Mouse (Mus musculus) heart, embryonic 10.5 days (tissue): ENCODE data around the gene Magi1. TPM values are rescaled to one million over a fixed set of nuclear protein-coding genes. Genes with fewer than 3 reads are reported as not detected.

Experiments
- DNase-seq: peaks from one replicate; pipeline ENCODE4 v3.0.0-alpha.2; 2017; ENCODE audit warnings: low spot score
- H3K27ac ChIP-seq: fragments of 300-500 bp; sonication (generic); 2 replicates; pipeline ENCODE4 v1.5.1; 2016; ENCODE audit warnings: mild to moderate bottlenecking
- H3K27me3 ChIP-seq: fragments of 300-500 bp; sonication (generic); 2 replicates; pipeline ENCODE4 v1.6.1; 2016; ENCODE audit warnings: mild to moderate bottlenecking; ENCODE audit not compliant: poor library complexity, insufficient read depth, severe bottlenecking
- H3K36me3 ChIP-seq: fragments of 300-500 bp; sonication (generic); 2 replicates; pipeline ENCODE4 v1.6.1; 2016; ENCODE audit warnings: mild to moderate bottlenecking, moderate library complexity
- H3K4me1 ChIP-seq: fragments of 300-500 bp; sonication (generic); 2 replicates; pipeline ENCODE4 v1.6.1; 2016; ENCODE audit warnings: mild to moderate bottlenecking
- H3K4me3 ChIP-seq: fragments of 300-500 bp; sonication (generic); 2 replicates; pipeline ENCODE4 v1.5.1; 2016; ENCODE audit warnings: mild to moderate bottlenecking, moderate library complexity
- H3K9me3 ChIP-seq: fragments of 300-500 bp; sonication (generic); 2 replicates; pipeline ENCODE4 v1.6.1; 2016; ENCODE audit warnings: mild to moderate bottlenecking, moderate library complexity
- WGBS: fragments of 180-500 bp; shearing (Covaris S2); methylation state at CpG from one replicate; pipeline ENCODE4 v1.1.7; 2016; 5-methylcytosine and 5-hydroxymethylcytosine counted together
- polyA plus RNA-seq: library from polyadenylated mRNA; unstranded; fragments of >200 nt; fragmentation: Nextera tagmentation; extraction: Ambion mirVana; gene quantifications from 2 replicates; pipeline ENCODE4 v1.2.1, GENCODE M21; 2016

Magi1 gene
- polyA plus RNA-seq, 1 experiment from 2014 or later: 10.5 TPM

GRCm38 (mm10) chr6:94218076-94218475, 65.6 kb downstream of the Magi1 start:
- Histone ChIP-seq H3K4me3 (no peak overlapping the region), H3K27me3 (no peaks in the 10 kb centered on the region), H3K9me3 (no peaks in the 10 kb centered on the region), H3K27ac (no peak overlapping the region), H3K36me3 (no peaks in the 10 kb centered on the region), H3K4me1 (peaks cover 80% of the 10 kb centered on the region)
- 78% methylated on average over 4 of the region's 4 CpGs for WGBS
- no peak for DNase-seq

GRCm38 (mm10) chr6:94215834-94216233, 67.9 kb downstream of the Magi1 start:
- H3K4me1 ChIP-seq: peaks cover 78% of the 10 kb centered on the region

GRCm38 (mm10) chr6:94214895-94215538, 68.7 kb downstream of the Magi1 start:
- Histone ChIP-seq H3K36me3 (no peaks in the 10 kb centered on the region), H3K9me3 (no peaks in the 10 kb centered on the region), H3K4me1 (peaks cover 77% of the 10 kb centered on the region), H3K27me3 (no peaks in the 10 kb centered on the region), H3K27ac (peak overlapping the region; percentile 87), H3K4me3 (0 out of 2 replicates have a peak overlapping the region, but pooled peaks have one; percentile 18)
- DNase-seq: no peak
- WGBS: 46% methylated on average over 7 of the region's 7 CpGs

More at GRCm38 (mm10) chr6:94215834-94216233, 67.9 kb downstream of the Magi1 start:
- Histone ChIP-seq H3K9me3 (no peaks in the 10 kb centered on the region), H3K27me3 (no peaks in the 10 kb centered on the region), H3K27ac (peak overlapping the region; percentile 87), H3K36me3 (no peaks in the 10 kb centered on the region), H3K4me3 (no peak overlapping the region)
- WGBS: 94% methylated on average over 3 of the region's 4 CpGs
- DNase-seq: no peak

- Histone ChIP-seq H3K4me1 (peaks cover 87% of the 10 kb centered on the region), H3K36me3 (no peaks in the 10 kb centered on the region), H3K9me3 (no peaks in the 10 kb centered on the region), H3K4me3 (no peak overlapping the region), H3K27me3 (no peaks in the 10 kb centered on the region), H3K27ac (peak overlapping the region; percentile 75)
- WGBS: 32% methylated on average over 5 of the region's 5 CpGs
- no peak for DNase-seq
Observed at GRCm38 (mm10) chr6:94205926-94206325, 77.8 kb downstream of the Magi1 start.

GRCm38 (mm10) chr6:94203642-94204145, 80.0 kb downstream of the Magi1 start:
- H3K36me3 ChIP-seq: no peaks in the 10 kb centered on the region
- no peaks in the 10 kb centered on the region for H3K27me3 ChIP-seq
- H3K4me3 ChIP-seq: peak overlapping the region; percentile 29; the same call in 1 of the 2 replicates
- peak overlapping the region; percentile 78 for H3K27ac ChIP-seq
- peaks cover 86% of the 10 kb centered on the region for H3K4me1 ChIP-seq
- DNase-seq: no peak
- 4% methylated on average over 5 of the region's 5 CpGs for WGBS
- no peaks in the 10 kb centered on the region for H3K9me3 ChIP-seq

GRCm38 (mm10) chr6:94201940-94202339, 81.8 kb downstream of the Magi1 start:
- no peak overlapping the region for H3K4me3 ChIP-seq
- peaks cover 69% of the 10 kb centered on the region for H3K4me1 ChIP-seq
- no peak for DNase-seq
- WGBS: 93% methylated on average over 2 of the region's 2 CpGs
- no peaks in the 10 kb centered on the region for H3K9me3 ChIP-seq
- no peak overlapping the region for H3K27ac ChIP-seq
- no peaks in the 10 kb centered on the region for H3K36me3 ChIP-seq
- H3K27me3 ChIP-seq: no peaks in the 10 kb centered on the region

GRCm38 (mm10) chr6:94200910-94201309, 82.8 kb downstream of the Magi1 start:
- H3K4me1 ChIP-seq: peaks cover 64% of the 10 kb centered on the region
- peak overlapping the region; percentile 69; the same call in 1 of the 2 replicates for H3K27ac ChIP-seq
- no peaks in the 10 kb centered on the region for H3K27me3 ChIP-seq
- no peak overlapping the region for H3K4me3 ChIP-seq
- no peaks in the 10 kb centered on the region for H3K36me3 ChIP-seq
- WGBS: 26% methylated on average over 3 of the region's 3 CpGs
- no peak for DNase-seq
- H3K9me3 ChIP-seq: no peaks in the 10 kb centered on the region

GRCm38 (mm10) chr6:94199696-94200095, 84.0 kb downstream of the Magi1 start:
- Histone ChIP-seq H3K27me3 (no peaks in the 10 kb centered on the region), H3K4me3 (no peak overlapping the region), H3K36me3 (no peaks in the 10 kb centered on the region), H3K27ac (peak overlapping the region; percentile 69), H3K4me1 (peaks cover 65% of the 10 kb centered on the region), H3K9me3 (no peaks in the 10 kb centered on the region)
- WGBS: 68% methylated on average over 2 of the region's 2 CpGs
- no peak for DNase-seq

GRCm38 (mm10) chr6:94197831-94198230, 85.9 kb downstream of the Magi1 start:
- no peaks in the 10 kb centered on the region for H3K9me3 ChIP-seq
- no peak overlapping the region for H3K4me3 ChIP-seq
- no peaks in the 10 kb centered on the region for H3K27me3 ChIP-seq
- H3K4me1 ChIP-seq: peaks cover 57% of the 10 kb centered on the region
- no peak for DNase-seq
- 84% methylated on average over 1 of the region's 1 CpGs for WGBS
- no peaks in the 10 kb centered on the region for H3K36me3 ChIP-seq
- H3K27ac ChIP-seq: no peak overlapping the region

GRCm38 (mm10) chr6:94195303-94195911, 88.3 kb downstream of the Magi1 start:
- Histone ChIP-seq H3K4me1 (peaks cover 53% of the 10 kb centered on the region), H3K27me3 (no peaks in the 10 kb centered on the region), H3K4me3 (no peak overlapping the region), H3K9me3 (no peaks in the 10 kb centered on the region), H3K36me3 (no peaks in the 10 kb centered on the region), H3K27ac (peak overlapping the region; percentile 1; the same call in 1 of the 2 replicates)
- DNase-seq: no peak
- WGBS: 82% methylated on average over 14 of the region's 14 CpGs

- no peaks in the 10 kb centered on the region for H3K36me3 ChIP-seq
- H3K4me1 ChIP-seq: peaks cover 68% of the 10 kb centered on the region
- peak overlapping the region; percentile 52; the same call in 1 of the 2 replicates for H3K27ac ChIP-seq
- no peaks in the 10 kb centered on the region for H3K27me3 ChIP-seq
- WGBS: 65% methylated on average over 5 of the region's 5 CpGs
- DNase-seq: no peak
- H3K4me3 ChIP-seq: no peak overlapping the region
- H3K9me3 ChIP-seq: no peaks in the 10 kb centered on the region
Observed at GRCm38 (mm10) chr6:94190830-94191229, 92.9 kb downstream of the Magi1 start.

- no peak overlapping the region for H3K4me3 ChIP-seq
- H3K27ac ChIP-seq: peak overlapping the region; percentile 31; the same call in 1 of the 2 replicates
- no peaks in the 10 kb centered on the region for H3K9me3 ChIP-seq
- peaks cover 67% of the 10 kb centered on the region for H3K4me1 ChIP-seq
- H3K27me3 ChIP-seq: no peaks in the 10 kb centered on the region
- no peak for DNase-seq
- H3K36me3 ChIP-seq: no peaks in the 10 kb centered on the region
- WGBS: 64% methylated on average over 5 of the region's 5 CpGs
Observed at GRCm38 (mm10) chr6:94189379-94189778, 94.3 kb downstream of the Magi1 start.

- Histone ChIP-seq H3K27me3 (no peaks in the 10 kb centered on the region), H3K4me3 (no peak overlapping the region), H3K27ac (peak overlapping the region; percentile 44), H3K36me3 (no peaks in the 10 kb centered on the region), H3K9me3 (no peaks in the 10 kb centered on the region), H3K4me1 (peaks cover 85% of the 10 kb centered on the region)
- WGBS: 39% methylated on average over 7 of the region's 7 CpGs
- no peak for DNase-seq
Observed at GRCm38 (mm10) chr6:94186628-94187319, 96.9 kb downstream of the Magi1 start.
